Mouse (Mus musculus): ENCODE results near the gene 4930415O20Rik.
A peak's percentile ranks its signal among the peaks of the same experiment; 100 is the strongest.
"Not testable (repeated sequence)": the region's sequence is repeated elsewhere in the genome, so short reads cannot be mapped to it uniquely, and the experiment has no call there.

4930415O20Rik gene

DNA sequence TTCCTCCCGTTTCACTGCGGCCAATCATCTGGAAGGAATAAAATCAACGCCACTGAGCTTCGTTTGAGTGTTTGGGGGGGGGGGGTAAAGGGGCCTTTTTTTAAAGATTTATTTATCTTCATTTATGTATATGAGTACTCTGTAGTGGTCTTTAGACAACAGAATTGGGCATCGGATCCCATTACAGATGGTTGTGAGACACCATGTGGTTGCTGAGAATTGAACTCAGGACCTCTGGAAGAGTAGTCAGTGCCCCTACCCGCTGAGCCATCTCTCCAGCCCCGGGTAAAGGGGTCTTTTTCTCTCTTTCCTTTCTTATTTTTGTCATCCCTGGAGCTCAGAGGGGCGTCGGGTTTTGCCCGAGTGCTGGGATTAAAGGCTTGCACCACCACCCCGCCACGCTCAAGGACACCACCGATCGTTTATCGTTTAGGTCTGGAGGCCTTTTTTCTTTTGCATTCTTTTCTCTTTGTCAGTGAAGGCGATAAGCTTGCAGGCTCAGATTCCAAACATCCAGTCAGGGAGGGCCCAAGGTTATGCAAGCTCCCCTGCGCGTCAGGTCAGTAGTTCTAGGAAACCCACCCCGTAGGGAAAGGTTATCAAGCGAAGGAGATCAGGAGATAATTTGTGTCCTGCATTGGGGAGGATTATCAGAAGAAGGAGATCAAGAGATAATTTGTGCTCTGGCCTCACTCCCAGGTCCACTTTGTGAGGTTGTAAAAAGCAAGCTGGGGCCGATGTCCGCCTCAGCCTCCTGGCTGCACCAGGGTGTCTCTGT, 2.4 kb upstream of the 4930415O20Rik start:
- DNase-seq (ENCODE audit: low spot score) = peak; percentile 43

DNA sequence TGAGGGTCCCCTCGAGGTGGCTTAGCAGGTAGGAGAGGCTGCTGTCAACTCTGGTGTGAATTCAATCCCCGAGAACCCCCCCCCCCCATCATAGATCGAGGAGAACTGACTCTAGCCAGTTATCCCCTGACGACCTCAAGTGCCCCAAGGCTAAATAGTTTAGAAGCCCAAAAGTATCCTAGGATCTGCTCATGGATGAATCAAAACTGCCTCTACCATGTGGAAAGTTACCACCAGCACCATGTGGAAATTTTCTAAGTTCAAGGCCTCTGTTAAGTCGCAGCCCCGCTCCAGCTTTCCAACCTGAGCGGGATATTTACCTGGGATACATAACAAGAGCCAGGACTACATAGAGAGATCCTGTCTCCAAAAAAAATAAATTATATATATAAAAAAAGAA, 1.6 kb upstream of the 4930415O20Rik start:
- no peak for DNase-seq (ENCODE audit: low spot score)

DNA sequence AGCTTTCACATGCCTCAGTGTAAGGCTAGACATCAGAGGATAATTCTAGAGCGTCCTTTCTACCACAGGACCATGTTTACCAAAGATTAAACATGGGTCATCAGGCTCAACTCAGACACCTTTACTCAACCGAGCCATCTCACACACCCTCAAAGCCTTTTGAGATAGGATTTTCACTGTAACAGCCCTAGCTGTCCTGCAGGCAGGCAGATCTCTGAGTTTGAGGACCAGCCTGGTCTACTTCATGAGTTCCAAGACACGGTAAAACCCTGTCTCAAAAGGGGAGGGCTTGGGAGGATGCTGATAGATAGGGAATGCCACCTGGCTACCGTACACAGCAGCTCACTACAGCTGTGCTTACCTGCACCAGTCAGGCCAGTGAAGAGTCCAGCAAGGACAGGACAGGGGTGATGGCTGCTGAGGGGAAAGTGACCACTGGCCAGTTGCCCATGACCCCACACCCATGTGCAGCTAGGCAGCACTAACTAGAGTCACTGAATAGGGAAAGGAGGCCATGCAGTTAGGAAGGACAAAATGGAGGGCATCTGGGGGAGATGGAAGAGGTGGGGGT, 924 bp upstream of the 4930415O20Rik start:
- no peak for DNase-seq (ENCODE audit: low spot score)

GRCm38 (mm10) chr15:98573293-98573692, 2.5 kb downstream of the 4930415O20Rik start:
- no peak for DNase-seq (ENCODE audit: low spot score)

DNA sequence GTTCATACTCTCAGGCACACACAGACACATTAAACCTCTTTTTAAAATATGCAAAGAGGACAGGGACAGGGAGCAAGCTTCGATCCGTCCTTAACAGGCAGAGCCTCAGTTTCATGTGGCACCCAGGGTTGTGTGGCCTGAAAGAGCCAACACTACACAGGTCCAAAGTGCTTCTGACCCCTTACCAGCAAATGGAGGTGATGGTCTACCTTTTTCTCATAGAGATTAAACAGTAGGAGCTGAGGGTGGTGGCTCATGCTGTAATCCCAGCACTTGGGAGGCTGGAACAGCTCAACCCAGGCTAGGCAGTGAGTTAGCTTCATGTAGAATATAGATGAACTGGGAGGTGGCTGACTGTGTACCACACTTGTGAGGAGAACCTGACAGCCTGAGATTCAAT, 8.5 kb downstream of the 4930415O20Rik start:
- DNase-seq (ENCODE audit: low spot score) = no peak

DNA sequence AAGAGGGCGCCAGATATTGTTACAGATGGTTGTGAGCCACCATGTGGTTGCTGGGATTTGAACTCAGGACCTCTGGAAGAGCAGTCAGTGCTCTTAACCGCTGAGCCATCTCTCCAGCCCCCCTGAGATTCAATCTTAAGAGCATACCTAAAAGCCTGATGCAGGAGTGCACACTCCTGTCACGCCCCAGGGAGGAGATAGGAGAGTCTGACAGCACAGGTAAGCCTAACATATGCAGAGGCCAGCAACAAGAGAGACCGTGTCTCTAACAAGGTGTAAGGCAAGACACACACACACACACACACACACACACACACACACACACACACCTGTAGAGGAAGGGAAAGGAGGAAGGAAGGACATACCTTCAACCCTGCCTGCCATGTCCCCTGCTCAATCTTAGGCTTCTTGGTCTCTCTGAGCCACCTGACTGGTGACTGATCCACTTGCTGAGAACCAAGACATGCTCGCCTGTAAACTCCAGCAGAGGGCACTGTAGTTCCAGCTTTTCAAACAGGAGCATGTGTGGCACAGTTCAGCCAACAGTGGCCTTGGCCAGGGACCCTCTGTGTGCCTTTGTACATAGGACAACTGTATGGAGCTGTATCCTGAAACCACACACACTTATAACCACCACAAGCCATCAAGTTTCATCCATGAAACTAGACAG, 9.1 kb downstream of the 4930415O20Rik start:
- peak; percentile 94 for DNase-seq (ENCODE audit: low spot score)

- DNase-seq (ENCODE audit: low spot score) = no peak
These were observed 11.6 kb downstream of the 4930415O20Rik start for GRCm38 (mm10) chr15:98582410-98582809.

GRCm38 (mm10) chr15:98582996-98583395, 12.2 kb downstream of the 4930415O20Rik start:
- peak; percentile 38 for DNase-seq (ENCODE audit: low spot score)

DNA sequence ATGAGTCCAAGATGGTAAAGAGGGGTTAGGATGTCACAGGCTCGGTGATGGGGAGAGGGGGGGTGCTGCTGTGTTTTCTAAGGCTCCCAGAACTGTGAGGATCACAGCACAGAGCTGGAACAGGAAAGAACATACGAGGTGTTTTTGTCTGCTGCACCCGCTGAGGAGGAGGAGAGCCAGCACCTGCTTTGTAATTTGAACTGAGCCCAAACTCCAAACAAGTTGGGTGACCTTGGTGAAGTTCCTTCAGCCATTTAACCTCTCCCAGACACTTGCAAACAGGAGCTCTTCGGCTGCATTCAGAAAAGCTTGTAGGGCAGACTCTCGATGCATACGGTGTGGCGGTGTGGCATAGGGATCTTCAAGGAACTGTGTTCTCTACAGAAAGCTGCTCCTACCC, 14.6 kb downstream of the 4930415O20Rik start:
- DNase-seq (ENCODE audit: low spot score) = no peak

DNA sequence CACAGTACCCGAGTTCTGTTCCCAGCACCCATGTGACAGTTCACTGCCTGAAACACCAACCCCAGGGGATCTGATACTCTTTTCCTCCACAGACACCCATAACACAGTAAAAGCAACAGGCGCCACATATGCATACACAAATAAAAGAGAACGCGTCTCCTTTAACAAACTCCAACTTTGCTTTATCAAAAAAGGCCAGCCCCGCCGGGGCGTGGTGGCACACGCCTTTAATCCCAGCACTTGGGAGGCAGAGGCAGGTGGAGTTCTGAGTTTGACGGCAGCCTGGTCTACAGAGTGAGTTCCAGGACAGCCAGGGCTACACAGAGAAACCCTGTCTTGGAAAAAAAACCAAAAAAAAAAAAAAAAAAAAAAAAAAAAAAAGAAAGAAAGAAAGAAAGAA, 15.3 kb downstream of the 4930415O20Rik start:
- DNase-seq (ENCODE audit: low spot score) = not testable (repeated sequence)

DNA sequence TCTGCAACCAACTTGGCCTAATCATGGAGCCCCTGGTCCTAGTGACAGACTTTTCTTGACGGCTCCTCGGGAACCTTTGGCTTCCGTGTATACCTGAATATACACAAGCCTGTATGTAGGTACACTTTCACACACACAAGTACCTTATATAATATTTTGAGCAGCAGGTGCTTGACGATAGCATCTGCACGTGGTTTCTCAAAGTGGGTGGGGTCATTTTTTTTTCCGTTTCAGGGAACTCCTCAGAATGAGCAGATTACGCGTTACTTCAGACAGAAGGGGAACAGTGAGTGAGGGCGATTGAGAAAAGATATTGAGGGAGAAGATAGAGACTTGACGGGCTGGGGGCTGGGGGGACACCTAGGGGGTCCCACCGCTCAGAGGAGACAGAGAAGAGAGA, 16.9 kb downstream of the 4930415O20Rik start:
- DNase-seq (ENCODE audit: low spot score) = no peak

- DNase-seq (ENCODE audit: low spot score) = no peak
These were observed 19.0 kb downstream of the 4930415O20Rik start for GRCm38 (mm10) chr15:98589640-98590336.

DNA sequence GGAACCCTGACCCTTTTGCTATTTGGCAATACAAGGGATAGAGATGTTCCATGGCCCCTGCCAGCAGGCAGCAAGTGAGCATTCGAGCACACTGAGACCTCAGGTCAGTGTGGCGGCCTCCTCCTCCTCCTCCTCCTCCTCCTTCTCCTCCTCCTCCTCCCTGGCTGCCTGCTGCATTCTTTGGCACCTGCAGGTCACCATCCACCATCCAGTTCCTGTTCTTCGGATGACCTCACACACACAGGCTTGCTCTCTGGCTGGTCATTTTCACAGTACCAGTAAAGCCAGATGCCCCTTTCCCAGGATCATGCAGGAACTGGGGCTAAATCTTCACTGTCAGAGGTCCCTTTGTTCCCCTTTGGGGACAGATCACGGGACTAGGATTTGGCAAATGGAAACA, 20.6 kb downstream of the 4930415O20Rik start:
- DNase-seq (ENCODE audit: low spot score) = no peak

GRCm38 (mm10) chr15:98594193-98594592, 23.4 kb downstream of the 4930415O20Rik start:
- DNase-seq (ENCODE audit: low spot score) = no peak

DNA sequence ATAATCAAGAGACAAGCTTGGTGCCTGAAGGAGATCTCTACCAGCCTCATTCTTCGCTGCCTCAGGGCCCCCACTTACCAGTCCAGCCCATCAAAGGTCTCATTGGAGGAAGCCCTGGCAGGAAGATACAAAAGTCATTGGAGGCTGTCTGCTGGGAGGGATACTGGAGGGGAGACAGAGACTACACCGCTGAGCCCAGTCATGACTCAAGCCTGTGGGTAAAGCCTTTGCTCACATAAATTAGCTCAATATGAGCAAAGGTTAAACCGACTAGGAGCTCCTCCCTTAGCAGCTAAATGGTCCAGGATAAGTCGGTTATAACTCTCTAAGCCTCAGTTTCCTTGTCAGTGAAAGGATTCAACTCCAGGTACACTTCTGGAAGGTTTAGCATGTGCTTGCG, 24.2 kb downstream of the 4930415O20Rik start:
- DNase-seq (ENCODE audit: low spot score) = peak; percentile 38

DNA sequence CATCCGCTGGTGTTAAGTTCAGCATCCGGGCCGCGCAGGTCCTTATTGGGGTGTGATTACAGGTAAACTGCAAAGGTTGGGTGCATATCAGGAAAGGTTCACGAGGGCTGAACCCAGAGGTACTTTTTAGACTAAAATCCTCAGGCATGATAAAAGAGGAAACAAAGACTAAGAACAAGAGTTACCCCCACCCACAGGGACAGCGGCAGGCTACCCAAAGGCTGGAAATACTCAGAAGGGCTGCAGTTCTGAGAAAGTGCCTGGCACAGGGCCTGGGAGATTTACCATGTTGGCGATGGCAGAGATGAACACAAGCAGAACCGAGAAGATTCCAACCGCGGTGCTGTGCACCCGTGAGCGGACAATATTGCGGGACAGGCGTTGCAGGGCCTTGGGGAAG, 25.8 kb downstream of the 4930415O20Rik start:
- DNase-seq (ENCODE audit: low spot score) = no peak

- no peak for DNase-seq (ENCODE audit: low spot score)
These were observed 29.4 kb downstream of the 4930415O20Rik start for GRCm38 (mm10) chr15:98600036-98600709.

- DNase-seq (ENCODE audit: low spot score) = no peak
These were observed 31.0 kb downstream of the 4930415O20Rik start for GRCm38 (mm10) chr15:98601832-98602190.

DNA sequence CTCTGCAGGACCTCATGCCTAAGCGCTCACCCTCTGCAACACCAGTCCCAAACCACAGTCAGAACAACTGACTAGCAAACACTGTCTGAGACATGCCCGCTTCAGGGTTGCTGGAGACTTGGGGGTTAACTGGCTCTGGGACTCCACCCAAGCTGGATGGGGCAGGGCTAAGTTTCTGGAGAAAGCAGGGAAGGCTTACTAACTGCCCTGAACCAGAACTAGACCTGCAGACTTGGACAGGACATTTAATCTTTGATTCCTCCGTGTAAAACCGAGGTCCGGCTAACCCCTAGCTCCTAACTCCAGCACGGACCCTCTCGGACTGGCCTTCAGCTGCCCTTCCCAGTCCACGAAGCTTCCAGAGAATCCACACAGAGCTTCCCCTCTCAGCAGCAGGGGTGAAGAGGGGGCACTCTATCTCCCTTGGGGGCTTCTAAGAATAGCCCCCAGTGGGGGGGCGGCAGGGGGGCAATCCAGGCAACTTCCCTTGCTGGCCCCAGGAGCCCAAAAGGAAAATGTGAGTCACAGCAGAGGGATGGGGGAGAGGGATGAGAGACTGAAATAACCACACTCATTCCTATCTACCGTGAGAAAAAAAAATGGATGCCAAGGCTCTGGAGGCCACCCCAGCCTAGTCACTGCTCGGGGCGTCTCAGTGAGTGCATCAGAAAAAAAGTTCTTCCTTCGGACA, 31.5 kb downstream of the 4930415O20Rik start:
- peak; percentile 86 for DNase-seq (ENCODE audit: low spot score)

DNA sequence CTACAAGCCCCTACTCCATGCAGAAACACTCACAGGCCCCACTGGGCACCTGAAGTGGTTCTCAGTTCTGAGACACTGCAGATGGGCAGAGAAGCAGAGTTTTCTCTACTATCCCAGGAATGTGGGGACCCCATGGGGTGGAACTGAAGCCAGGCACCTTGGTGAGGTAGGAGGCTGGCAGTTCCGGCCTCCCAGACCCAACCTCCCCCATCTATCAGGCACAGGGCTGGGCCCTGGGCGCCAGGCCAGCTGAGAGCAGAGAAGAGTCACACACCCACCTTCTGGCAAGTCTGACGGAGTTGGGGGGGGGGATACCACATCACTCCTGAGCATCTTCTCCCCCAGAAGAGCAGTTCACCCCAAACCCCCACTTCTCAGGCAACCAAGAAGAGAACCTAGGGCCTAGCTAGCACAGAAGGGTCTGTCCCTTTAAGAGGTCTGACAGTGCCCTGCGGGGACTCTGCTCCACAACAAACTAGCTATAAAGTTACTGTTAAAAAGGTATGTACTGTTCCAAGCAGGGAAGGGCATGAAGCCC, 32.2 kb downstream of the 4930415O20Rik start:
- peak; percentile 43 for DNase-seq (ENCODE audit: low spot score)

DNA sequence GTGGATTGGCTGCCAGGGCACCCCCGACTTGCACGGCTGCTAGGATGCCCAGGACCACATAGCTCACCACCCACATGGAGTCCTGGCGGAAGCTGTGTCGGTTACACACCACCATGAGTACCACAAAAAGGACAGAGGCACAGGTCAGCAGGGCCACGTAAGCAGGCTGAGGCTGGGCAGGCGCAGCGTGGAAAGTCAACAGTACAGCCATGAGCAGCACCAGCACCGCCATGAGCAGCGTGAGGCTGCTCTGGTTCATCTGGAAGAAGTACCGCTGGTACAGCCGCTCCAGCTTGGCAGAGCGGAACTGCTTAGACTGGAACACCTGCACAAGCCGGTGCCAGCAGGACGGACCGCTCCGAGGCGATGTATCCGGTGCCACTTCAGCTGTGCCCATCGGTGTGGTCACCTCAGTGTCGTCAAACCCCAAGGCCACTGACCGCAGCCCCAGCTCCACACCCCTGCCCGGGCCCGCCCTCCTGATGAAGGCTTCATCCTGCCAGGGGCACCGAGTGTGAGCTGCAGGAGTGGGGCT, 33.3 kb downstream of the 4930415O20Rik start:
- no peak for DNase-seq (ENCODE audit: low spot score)
